Mouse (Mus musculus) spleen, postnatal 14 days (tissue): ENCODE measurements around the gene Tbc1d14.
A peak's percentile ranks its signal among the peaks of the same experiment; 100 is the strongest.

Experiments
- DNase-seq, 2 experiments: peaks; one replicate each; pipeline ENCODE4 v3.0.0; 2021 to 2022; ENCODE audit warnings: low spot score in 2 of 2

The Tbc1d14 gene

DNA sequence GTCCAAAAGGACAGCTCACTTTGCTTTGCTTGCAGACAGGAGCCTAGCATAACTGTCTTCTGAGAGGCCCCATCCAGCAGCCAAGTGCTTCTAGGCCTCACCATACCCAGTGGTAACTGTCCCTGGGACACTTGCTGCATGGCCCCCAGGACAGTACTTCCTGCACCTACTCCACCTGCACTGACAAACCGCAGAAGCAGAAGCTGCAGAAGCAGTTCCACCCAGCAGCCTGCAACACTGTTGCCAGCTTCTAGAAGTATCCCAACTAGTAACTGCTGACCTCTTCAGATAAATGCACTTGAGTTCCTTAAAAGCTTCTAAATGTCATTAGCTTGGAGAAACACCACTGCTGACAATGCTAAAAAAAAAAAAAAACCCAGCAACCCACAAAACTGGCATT is 78.0 kb downstream of the Tbc1d14 start:
- DNase-seq = no peak

DNA sequence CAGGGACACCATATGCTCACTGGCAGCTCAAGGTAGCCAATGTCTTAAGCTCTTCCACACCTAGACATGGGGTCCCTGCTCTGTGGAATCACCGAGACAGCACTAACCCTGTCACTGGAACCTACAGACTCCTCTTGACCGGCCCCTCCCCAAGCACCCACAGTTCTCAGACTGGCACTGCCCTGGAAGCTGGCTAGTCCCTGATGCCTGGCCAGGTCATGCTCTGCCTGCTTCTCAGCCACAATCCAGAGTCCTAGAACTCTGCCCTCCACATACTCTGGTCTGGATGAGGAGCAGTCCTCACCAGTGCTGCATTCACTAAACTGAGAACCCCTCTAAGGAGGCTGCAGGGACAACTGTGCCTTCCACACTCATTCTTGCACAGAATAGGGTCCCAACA is 82.1 kb downstream of the Tbc1d14 start:
- no peak for DNase-seq

DNA sequence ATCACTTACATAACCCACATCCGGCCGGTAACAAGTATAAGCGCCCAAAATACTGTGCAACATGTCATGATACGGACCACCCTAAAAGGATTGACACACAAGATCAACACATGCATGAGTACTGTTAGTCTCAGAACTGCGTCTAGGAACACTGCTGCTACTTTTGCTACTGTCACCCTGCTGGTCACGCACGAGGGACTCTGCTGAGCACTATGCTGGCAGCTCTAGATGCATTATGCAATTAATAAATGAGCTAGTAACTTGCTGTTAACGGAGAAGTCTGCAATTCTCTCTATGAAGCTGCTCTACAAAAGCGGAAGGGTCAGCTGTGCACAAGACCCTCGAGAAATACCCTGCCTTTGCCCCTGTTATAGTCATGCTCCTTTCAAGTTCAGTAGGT is 84.7 kb downstream of the Tbc1d14 start:
- no peak for DNase-seq

DNA sequence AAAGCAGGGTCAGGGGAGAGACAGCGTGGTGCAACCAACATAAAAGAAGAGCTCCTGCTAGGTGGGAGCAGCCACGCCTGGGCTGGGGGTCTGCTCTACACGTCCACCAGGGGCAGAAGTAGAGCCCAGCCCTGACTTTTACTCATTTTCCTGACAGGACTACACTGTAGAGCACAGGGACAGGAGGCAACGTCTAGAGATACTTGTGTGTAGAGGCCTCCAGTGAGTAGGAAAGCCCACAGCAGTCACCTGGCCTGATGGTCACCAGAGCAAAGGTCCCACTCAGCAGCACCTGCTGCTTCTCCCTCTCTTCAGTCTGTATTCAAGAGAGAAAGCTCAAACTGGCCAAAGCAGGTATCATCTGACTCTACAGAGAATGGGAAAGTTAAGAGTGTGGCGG is 87.4 kb downstream of the Tbc1d14 start:
- DNase-seq = no peak

DNA sequence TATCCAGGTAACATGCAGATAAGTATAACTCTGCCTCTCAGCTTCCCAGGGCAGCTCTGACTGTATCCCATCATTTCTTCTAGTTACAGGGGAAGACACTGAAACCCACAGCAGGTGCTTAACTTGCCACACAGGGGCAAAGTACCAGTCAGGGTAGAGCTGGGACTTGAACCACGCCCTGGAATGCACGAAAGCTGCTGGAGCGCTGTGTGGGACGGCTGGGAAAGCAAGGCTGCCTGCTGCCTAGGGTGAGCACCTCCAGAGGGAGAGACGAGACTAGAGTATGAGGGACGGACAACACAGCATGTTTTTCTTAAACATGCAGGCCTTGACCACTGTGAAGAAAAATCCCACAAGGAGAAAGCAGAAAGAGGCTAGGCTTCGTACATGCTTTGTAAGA is 87.8 kb downstream of the Tbc1d14 start:
- DNase-seq = no peak

DNA sequence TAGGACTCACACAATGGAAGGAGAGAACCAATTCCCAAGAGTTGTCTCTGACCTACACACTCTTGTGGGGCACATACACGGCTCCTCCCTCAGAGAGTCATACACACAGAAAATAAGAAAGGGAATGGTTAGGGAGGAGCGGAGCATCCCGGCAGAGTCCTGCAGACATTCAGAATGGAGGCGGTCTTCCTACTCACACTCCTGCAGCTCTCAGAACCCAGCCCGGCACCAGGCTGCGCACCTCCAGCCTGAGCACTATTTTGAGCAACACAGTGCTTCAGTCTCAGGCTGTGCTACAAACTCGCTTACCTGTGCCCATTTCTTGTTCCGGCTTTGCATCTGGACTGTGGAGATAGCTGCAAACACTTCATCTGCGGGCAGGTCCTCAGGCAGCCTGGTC is 98.4 kb downstream of the Tbc1d14 start:
- DNase-seq = no peak

DNA sequence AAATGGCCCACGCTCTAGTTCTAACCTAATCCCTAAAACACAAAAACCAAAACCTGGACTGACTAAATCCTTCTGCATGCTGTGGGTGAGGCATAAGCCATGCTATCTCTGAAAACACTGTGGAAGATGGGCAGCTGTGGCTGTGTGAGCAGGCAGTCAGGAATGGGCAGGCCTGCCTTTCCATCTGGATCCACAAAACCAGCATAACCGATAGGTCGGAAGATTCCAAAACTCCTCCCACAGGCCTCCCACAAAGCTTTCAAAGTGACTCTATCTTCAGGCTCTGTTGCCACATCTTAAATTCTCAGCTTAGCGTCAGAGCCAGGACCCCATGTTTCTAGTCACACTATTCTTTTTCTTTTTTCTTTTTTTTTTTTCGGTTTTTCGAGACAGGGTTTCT is 99.2 kb downstream of the Tbc1d14 start:
- DNase-seq = no peak

DNA sequence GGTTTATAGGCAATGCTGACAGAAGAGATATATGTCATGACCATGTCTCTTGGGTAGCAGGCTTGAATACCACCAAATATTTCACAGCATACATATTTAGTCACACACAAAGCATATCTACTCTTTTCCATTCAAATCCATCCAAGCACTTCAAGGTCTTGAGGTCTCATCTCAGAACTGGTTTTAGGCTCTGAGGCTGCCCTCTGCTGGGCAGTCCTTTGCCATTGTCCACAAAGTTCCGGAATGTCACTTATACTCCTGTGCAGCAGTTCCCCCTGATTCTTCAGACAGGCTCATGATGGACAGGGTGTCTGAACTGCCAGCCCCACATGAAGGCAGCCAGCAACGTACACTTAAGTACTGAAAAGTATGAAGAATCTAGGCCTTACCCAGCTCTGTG is 103.9 kb downstream of the Tbc1d14 start:
- DNase-seq = no peak

DNA sequence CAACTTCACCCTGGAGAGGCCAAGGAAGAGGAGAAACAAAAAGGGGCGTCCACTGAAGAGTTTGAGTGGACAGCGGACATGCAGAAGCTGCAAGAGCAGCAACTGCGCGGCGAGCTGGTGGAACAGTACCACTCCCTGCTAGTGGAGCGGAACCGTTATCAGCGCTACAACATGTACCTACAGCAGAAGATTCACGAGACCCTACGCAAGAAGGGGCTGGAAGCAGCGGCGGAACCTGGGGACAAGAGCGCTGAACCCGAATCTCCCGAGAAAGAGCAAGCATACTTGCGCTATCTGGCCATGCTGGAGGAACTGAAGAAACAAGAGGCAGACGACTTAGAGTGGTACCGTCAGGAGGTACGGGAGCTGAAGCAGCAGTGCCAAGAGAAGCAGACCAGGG is 107.8 kb downstream of the Tbc1d14 start:
- no peak for DNase-seq

DNA sequence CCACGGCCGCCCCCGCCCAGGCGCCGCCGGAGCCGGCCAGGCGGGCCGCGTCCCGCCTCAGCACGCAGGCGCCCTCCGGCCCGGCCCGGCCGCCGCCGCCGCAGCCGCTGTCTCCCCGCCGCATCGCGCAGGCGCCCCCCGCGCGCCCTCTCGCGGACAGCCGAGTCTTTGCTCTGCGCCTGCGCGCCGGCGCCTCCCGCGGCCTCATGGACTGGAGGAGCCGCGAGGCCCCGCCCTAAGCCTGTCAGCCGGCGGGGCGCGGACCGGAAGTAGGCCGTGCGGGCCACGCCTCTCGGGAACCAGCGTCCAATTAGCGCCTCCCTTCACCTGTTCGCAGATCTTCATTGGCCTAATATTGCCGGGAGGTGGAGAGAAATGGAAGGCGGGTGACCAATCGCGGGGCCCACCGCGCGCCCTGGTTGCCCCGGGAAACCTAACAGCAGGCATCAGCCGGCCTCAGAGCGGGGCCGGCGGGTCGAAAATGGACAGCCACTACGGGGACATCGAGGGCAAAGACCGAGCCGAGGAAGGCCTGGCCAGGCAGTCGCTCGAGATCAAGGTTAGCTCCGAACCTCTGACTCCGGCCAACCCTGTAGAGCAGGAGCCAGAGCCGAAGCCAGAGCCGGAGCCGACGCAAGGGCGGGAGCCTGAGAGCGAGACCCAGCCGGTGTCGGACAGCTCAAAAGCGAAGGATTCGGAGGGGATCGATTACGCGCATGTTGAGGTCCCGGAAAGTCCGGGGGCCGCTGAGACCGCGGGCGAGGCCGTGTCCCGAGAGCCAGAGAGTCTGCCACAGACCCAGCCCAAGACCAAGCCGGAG is 108.7 kb downstream of the Tbc1d14 start, which contains the start of the genes Tada2b and Ccdc96:
TSS of gene Tada2b (minus strand) at position 115 of the 820 bp plus-strand sequence.
TSS of gene Ccdc96 (plus strand) at position 418 of the 820 bp plus-strand sequence.
- peak; percentile 94 to 96 for DNase-seq

DNA sequence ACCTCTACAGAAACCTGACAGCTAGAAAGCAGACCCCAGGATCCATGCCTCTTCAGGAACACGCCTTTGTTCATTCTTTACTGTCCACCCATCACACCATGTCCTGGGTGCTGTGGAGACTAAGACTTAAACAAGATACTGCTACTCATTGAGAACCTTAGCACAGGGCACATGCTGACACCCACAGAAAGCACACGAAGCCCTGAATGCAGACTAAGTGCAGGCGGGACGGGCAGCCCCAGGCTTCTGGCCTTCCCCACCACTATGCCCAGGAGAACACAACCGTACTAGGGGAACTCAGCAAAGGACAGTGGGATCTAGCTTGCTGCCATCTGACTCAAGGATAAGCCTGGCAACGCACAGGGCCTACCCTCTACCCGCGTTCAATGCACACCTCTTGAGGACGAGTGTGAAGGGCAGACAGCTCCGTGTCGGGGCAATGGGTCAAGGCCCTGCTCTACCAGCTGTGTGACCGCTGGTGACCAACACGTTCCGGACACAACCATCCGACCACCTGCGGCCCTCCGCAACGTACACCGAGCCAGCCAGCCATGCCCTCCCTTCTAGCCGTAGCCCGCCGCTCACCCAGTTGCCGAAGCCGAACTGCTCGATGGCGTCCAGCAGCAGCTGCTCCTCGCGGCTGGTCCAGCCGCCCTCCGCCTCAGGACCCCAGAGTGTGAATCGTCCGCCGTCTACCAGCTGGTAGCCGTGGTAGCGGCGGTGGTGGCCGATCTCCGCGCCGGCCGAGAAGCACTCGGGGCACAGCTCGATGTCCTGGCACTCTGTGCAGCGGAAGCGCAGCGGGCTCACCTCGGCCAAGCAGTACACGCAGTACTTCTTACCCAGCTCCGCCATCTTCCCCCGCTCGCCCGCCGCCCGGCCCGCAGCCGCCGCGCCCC is 109.6 kb downstream of the Tbc1d14 start:
- DNase-seq = peak in 1 of 2 experiments; percentile 33

DNA sequence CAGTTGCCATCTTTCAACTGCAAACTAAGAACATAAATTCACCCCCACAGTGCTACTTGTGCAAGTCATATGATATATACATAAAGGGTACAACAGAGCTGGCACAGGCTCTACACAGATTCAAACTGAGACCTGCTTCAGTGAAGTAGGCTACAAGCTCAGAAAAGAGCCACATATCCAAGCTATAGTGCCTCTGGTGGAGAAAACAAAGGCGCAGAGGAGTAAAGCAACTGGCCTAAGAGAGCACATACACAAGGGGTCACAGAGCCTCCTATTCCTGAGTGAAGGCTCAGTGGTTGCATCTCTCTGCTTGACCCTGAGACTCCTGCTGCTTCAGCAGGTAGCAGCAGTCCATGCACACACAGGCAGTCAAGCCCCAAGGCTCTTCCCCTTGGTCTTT is 112.0 kb downstream of the Tbc1d14 start:
- DNase-seq = no peak

DNA sequence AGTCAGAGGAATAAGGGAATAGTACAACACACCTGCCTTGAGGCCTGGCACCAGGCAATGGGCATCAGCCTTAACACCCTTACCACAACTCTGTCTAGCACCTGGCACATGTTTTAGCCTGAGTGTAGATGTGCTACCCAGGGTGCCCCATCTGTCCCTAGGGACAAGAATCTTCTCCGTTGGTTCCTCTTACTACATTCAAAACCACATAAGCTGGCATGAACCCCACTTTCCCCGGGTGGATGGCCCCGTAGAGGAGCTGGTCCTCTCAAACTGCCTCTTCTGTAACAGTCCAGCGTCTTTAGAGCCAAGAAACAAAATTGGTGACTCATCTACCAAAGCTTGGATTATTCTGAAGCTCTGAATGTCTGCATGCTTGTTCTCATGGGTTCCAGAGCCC is 112.7 kb downstream of the Tbc1d14 start:
- DNase-seq = no peak

DNA sequence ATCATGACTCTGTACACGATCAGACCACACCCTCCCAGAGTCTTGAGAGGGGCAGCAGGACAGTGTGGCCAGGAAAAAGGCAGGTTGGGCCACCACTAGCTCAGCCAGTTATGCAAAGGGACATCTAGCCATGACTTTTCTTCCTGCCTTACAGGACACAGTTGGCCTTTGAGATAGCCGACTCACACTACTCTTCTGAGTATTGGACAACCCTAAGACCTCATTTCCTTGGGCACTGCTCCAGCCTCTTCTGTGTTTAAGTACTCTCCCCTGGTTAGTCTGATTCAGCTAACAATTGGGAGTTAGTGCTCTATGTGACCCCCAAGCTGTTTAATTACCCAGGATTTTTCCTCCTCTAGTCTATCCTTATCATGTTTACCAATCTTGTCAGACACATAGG is 113.3 kb downstream of the Tbc1d14 start:
- DNase-seq = no peak

DNA sequence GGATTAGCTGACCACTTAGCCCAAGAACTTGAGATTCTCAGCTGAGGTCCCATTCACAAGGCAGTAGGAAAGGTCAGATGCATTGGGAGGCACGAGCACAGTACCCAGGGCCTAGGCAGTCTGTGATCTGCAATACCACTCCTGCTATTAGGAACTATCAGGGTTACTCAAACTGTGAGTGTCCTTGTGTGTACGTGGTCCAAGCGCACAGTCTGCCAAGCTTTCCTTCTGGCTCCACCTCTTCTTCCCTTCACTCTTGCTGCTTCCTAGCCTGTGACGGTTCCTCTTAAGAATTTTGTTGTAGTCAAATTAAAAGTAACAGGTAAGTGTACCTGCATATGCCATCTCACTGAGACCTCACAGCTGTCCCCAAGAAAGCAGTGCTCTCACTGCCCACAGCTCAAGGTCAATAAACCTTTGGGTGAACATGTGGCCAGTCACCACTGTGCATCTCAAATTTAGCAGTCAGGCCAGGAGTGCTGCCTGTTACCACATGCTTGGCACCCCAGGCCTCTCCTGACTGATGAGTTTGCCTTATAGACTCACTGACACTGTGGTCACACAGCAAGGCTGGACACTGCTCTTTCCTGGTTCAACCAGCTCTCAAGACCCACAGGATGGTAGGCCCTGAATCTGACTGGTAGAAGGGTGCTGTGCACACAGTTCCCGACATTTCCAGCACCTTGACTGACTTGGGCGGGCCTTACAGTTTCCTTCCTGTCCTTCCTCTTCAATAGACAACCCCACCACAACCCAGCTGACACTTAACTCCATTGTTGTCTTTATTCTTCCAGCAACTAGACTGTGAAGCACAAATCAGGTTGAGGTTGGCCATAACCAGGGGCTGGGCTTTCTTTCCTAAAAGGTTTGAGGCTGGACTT is 114.3 kb downstream of the Tbc1d14 start:
- no peak for DNase-seq

DNA sequence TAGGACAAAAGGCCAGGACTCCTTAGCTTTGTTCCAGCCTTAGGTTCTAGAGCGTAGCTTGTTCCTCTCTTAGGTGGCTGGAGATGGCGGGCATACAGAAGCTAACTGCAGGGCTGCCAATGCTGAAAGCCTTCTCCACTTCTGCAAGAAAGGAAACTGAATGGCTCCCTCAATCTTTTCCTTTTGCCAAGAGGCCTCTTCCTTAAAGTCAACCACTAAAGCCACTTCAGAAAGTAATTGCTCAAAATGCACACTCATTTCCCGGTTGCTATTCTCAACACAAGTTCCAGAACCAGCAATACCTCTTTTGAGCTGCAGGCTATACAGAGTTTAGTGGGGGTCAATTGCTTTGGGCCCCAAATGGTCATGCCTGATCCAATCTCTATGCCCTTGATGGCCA is 115.6 kb downstream of the Tbc1d14 start:
- no peak for DNase-seq

DNA sequence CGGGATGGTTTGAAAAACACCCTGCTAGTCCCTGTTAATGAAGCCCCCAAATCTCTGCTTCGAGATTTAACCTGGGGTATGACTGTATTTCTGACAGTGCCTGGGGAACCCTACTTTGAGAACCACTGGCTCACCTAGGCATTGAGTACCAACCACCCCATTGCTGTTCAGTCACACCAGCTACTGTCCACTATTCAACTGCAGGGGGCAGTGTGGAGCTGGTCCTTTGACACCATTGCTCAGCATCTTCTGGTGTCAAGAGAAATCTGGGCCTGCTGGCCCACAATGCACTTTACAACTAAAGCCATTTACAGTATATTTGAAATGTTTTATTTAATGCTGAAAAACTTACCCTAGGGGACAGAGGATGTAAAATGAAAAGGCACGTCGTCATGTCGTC is 118.8 kb downstream of the Tbc1d14 start:
- DNase-seq = peak; percentile 58 to 74

DNA sequence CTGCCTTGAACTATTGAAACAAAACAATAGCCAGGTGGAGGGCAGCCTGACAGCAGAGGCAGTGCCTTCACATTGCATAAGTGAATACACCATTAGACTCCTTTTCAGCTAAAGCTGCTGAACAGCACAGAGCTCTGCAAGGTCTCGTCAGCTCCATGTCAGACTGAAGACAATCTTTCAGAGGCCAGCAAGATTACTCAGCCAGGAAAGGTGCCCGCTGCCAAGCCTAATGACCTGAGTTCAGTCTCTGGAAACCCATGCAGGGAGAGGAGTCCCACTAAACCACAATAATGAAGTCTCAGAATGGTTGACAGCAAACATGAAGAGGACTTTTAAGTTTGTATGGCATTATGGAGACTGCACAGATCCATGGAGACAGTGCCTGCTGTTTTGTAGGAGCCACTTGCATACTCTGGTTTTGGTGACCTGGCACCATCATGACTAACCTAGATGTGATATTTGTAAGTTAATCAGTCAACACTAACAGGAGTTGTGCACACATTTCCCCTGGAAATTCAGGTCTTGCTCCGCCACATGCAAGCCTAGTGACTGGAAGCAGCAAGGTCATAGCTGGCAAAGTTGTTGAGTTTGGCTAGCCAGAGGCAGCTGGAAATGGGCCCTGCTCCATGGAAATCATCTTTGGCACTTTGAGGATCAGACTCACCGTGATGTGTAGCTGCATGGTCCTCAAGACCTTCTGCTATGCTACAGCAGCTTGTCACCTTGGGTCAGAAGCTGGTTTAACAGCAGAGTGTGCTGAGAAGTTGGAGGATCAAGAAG is 120.0 kb downstream of the Tbc1d14 start:
- no peak for DNase-seq

DNA sequence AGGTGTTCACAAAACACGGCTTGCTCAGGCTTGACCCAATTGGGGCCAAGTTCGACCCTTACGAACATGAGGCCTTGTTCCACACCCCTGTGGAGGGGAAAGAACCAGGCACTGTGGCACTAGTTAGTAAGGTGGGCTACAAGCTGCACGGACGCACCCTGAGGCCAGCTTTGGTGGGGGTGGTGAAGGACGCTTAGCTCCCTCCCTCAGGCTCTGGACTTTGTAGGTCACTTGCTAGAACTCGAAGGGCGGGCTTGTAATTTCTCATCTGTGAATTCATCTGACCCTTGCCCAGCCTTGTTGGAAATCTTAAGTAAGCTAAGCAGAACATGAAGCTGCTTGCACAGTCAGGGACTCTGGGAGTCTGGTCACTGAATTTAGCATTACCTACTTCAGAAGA is 121.9 kb downstream of the Tbc1d14 start:
- no peak for DNase-seq

DNA sequence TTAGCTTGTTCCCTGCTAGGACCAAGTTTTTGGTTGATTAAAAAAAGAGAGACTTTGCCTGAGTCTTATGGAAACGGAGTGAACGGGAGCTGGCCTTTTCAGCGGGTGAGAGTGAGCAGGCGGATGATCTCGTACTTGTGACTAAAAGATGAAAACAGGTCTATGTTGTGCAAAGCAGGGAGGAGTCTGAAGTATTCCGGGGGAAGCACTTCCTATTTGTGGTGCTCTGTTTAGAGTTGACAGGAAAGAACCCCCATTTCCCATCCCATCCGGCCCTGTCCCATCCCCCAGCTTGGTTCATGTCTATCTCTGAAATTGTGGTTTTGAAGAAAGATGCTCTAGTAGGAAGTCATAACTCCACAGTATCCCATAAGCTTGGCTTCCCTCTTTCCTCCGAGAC is 127.2 kb downstream of the Tbc1d14 start:
- no peak for DNase-seq
